Mouse (Mus musculus) C2C12 (cell line): ENCODE measurements around the gene Zfp503.

Experiments
- CEBPB ChIP-seq: IDR thresholded peaks from one replicate; pipeline ENCODE4 v1.6.1; 2011; ENCODE audit warnings: low read depth, mild to moderate bottlenecking, control low read depth, moderate library complexity
- CTCF ChIP-seq: IDR thresholded peaks from one replicate; pipeline ENCODE4 v1.5.1; 2011; ENCODE audit not compliant: control insufficient read depth, insufficient read depth, insufficient read length
- FOSL1 ChIP-seq: IDR thresholded peaks from one replicate; pipeline ENCODE4 v1.8.0; 2011; ENCODE audit warnings: mild to moderate bottlenecking, low read length; ENCODE audit not compliant: poor library complexity, insufficient read depth, severe bottlenecking
- MAX ChIP-seq: IDR thresholded peaks from one replicate; pipeline ENCODE4 v1.6.1; 2011; ENCODE audit warnings: mild to moderate bottlenecking, control low read depth
- MYOD1 ChIP-seq: IDR thresholded peaks from one replicate; pipeline ENCODE4 v1.6.1; 2011; ENCODE audit warnings: low read depth; ENCODE audit not compliant: control insufficient read depth, insufficient read length
- MYOG ChIP-seq: IDR thresholded peaks from one replicate; pipeline ENCODE4 v1.6.1; 2011; ENCODE audit not compliant: control insufficient read depth, insufficient read length; ENCODE audit errors: extremely low read depth
- USF1 ChIP-seq: IDR thresholded peaks from one replicate; pipeline ENCODE4 v1.6.1; 2011; ENCODE audit warnings: low read depth, mild to moderate bottlenecking, control low read depth, moderate library complexity

GRCm38 (mm10) chr14:22036802-22037497, 47.5 kb upstream of the Zfp503 start:
- TF ChIP-seq CTCF (no peak), USF1 (no peak), MAX (no peak), CEBPB (no peak), MYOG (no peak), FOSL1 (no peak), MYOD1 (no peak)
